Mouse (Mus musculus): ENCODE measurements around the gene Mctp1.

- TF ChIP-seq CTCF (IDR thresholded peaks at IDR 0.05; ENCODE audit: borderline replicate concordance, insufficient read depth, low read length) (no peak), POLR2A (IDR thresholded peaks at IDR 0.05; ENCODE audit: low read depth, low read length) (no peak)
These were observed 583.3 kb downstream of the Mctp1 start for GRCm38 (mm10) chr13:76967588-76967987.
